Mouse (Mus musculus) intestine, postnatal 0 days (tissue): ENCODE data around the gene Ctnnd1. TPM values are rescaled to one million over a fixed set of nuclear protein-coding genes. Genes with fewer than 3 reads are reported as not detected.

Experiments used
- ATAC-seq: fragments of 200-750 bp; cut with Nextera tagmentation; 2 replicates; pipeline ENCODE4 v1.8.0; 2017; ENCODE audit warnings: mild to moderate bottlenecking, moderate TSS enrichment, moderate library complexity
- H3K27ac ChIP-seq: fragments of 300-500 bp; sonication (generic); 2 replicates; pipeline ENCODE4 v1.5.1; 2014; ENCODE audit warnings: mild to moderate bottlenecking, low read depth, low read length, moderate library complexity
- H3K27me3 ChIP-seq: fragments of 300-500 bp; sonication (generic); replicated peaks from 2 replicates; pipeline ENCODE4 v1.6.1; 2014; ENCODE audit warnings: low read length, mixed read lengths; ENCODE audit not compliant: control insufficient read depth, insufficient read depth
- H3K36me3 ChIP-seq: fragments of 300-500 bp; sonication (generic); 2 replicates; pipeline ENCODE4 v1.6.1; 2014; ENCODE audit warnings: mild to moderate bottlenecking, moderate library complexity; ENCODE audit not compliant: control insufficient read depth, insufficient read depth
- H3K4me1 ChIP-seq: fragments of 300-500 bp; sonication (generic); replicated peaks from 2 replicates; pipeline ENCODE4 v1.6.1; 2014; ENCODE audit warnings: antibody characterized with exemption, low read length, mixed read lengths; ENCODE audit not compliant: control insufficient read depth, insufficient read depth
- H3K4me2 ChIP-seq: fragments of 300-500 bp; sonication (generic); replicated peaks from 2 replicates; pipeline ENCODE4 v1.6.1; 2014; ENCODE audit warnings: low read depth, mild to moderate bottlenecking, moderate library complexity
- H3K4me3 ChIP-seq: fragments of 300-500 bp; sonication (generic); 2 replicates; pipeline ENCODE4 v1.5.1; 2014; ENCODE audit warnings: low read depth, low read length
- H3K9ac ChIP-seq: fragments of 300-500 bp; sonication (generic); 2 replicates; pipeline ENCODE4 v1.6.1; 2014; ENCODE audit warnings: mild to moderate bottlenecking, low read depth, low read length
- H3K9me3 ChIP-seq: fragments of 300-500 bp; sonication (generic); 2 replicates; pipeline ENCODE4 v1.6.1; 2016; ENCODE audit warnings: mixed run types; ENCODE audit not compliant: control insufficient read depth
- CTCF ChIP-seq: sonication (generic); IDR thresholded peaks from 2 replicates; pipeline ENCODE4 v1.5.1; 2016; ENCODE audit warnings: low read depth, mild to moderate bottlenecking, control low read depth, antibody characterized with exemption, moderate library complexity
- WGBS: fragments of 180-500 bp; shearing (Covaris S2); extraction: QIAGEN DNeasy Blood & Tissue Kit; methylation state at CpG from one replicate; pipeline ENCODE4 v1.1.7; 2014; 5-methylcytosine and 5-hydroxymethylcytosine counted together
- polyA plus RNA-seq: library from polyadenylated mRNA; unstranded; fragments of >200 nt; fragmentation: Nextera tagmentation; extraction: Ambion mirVana; gene quantifications from 2 replicates; pipeline ENCODE4 v1.2.1, GENCODE M21; 2015

The Ctnnd1 gene
- polyA plus RNA-seq, 1 experiment from 2014 or later: 45.4 TPM

DNA sequence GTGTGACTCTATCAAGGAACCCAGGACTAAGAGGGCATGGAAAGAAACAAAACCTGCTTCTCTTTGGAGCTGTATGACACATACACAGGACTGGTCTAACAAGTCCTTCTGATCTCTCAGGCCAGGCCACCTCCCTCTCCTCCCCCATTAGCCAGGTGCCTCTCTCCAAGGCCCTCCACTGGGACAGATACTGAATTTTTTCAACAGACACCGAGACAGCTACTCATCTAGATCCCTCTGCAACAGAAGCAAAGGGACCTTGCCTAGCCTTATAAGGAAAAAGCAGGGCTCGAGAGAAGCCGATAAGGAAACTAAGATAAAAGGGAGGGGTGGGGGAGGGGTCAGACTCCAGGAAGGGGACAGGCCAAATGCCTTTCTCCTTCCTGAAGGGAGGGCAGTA lies 17.6 kb downstream of the Ctnnd1 start:
- Histone ChIP-seq H3K4me1 (peaks cover 49% of the 10 kb centered on the region), H3K27me3 (no peaks in the 10 kb centered on the region), H3K27ac (peak overlapping the region; percentile 66), H3K9me3 (no peaks in the 10 kb centered on the region), H3K36me3 (no peaks in the 10 kb centered on the region), H3K9ac (no peak overlapping the region), H3K4me2 (peak overlapping the region; percentile 60), H3K4me3 (no peak overlapping the region)
- 2% methylated on average over 3 of the region's 3 CpGs for WGBS
- TF ChIP-seq CTCF: no peak
- ATAC-seq: 0 out of 2 replicates have a peak, but pooled peaks have one; percentile 26

DNA sequence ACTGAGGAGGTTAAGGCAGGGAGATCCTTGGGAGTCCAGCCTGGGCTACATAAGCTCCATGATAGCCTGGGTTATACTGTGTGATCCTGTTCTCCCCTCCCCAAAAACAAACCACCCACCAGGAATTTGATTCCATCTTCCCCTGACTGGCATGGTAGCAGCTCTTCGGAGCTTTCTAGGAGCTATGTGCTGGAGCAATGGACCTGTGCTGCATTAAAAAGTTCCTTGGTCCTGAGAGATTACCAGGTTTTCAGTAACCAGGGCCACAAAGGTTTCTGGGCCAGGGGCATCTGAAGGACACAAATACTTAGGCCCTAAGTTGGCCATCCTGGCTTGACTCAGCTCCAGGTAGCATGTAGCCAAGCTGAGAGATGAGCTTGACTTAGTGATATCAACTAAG lies 18.6 kb downstream of the Ctnnd1 start:
- Histone ChIP-seq H3K36me3 (no peaks in the 10 kb centered on the region), H3K4me1 (peaks cover 49% of the 10 kb centered on the region), H3K9ac (no peak overlapping the region), H3K4me3 (no peak overlapping the region), H3K9me3 (no peaks in the 10 kb centered on the region), H3K27ac (peak overlapping the region; percentile 46; the same call in 1 of the 2 replicates), H3K27me3 (no peaks in the 10 kb centered on the region), H3K4me2 (peak overlapping the region; percentile 60; the same call in 1 of the 2 replicates)
- ATAC-seq: no peak
- 84% methylated on average over 1 of the region's 1 CpGs for WGBS
- no peak for TF ChIP-seq CTCF

DNA sequence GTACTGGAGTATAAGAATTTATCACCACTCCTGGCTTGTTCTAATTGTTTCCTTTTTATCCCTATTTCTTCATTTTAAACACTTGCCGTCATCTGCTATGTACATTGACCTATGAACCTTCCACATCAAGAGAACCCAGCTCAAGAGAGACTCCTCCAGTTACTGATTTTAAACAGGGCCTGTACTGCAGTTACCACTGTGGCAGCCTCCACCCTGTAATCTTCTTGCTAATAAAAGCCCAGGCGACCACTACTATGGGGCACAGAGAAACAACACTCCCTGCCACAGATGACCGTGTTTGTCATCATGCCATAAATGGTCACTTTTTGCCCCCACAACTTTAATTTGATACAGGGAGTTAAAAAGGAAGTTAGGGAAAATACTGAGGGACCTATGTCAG lies 23.5 kb downstream of the Ctnnd1 start:
- Histone ChIP-seq H3K9ac (no peak overlapping the region), H3K4me1 (peaks cover 32% of the 10 kb centered on the region), H3K4me3 (no peak overlapping the region), H3K4me2 (peak overlapping the region; percentile 27), H3K36me3 (no peaks in the 10 kb centered on the region; the same call in 1 of the 2 replicates), H3K27ac (peak overlapping the region; percentile 50), H3K9me3 (no peaks in the 10 kb centered on the region), H3K27me3 (no peaks in the 10 kb centered on the region)
- no peak for TF ChIP-seq CTCF
- ATAC-seq: peak; percentile 73
- 27% methylated on average over 3 of the region's 3 CpGs for WGBS

DNA sequence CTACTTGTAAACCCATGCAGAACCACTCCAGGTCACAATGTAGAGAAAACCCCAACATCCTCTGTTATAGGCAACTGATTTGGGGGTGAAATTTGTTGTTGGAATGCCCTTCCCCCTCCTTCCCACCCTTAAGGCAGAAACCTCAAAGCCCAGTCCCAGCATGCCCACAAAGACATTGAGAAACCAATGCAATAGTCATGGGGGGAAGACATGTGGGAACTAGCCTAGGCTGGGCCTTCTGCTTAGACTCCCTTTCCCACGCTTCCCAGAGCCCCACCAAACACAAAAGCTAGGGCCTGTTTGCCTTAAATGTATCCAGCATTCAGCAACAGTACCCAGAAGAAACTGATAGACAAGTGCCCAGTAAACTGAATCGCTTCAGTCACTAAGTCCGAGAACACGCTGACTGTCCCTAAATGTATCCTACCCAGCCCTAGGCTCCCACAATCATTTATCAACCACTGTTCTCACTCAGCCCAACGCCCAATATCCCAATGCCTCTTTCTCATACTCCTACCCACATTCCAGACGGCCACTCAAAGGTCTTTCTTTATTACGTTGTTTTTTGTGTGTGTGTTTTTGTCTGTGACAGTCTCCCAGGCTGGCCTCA lies 24.1 kb downstream of the Ctnnd1 start:
- 49% methylated on average over 7 of the region's 7 CpGs for WGBS
- H3K9me3 ChIP-seq: no peaks in the 10 kb centered on the region
- ATAC-seq: peak; percentile 41

DNA sequence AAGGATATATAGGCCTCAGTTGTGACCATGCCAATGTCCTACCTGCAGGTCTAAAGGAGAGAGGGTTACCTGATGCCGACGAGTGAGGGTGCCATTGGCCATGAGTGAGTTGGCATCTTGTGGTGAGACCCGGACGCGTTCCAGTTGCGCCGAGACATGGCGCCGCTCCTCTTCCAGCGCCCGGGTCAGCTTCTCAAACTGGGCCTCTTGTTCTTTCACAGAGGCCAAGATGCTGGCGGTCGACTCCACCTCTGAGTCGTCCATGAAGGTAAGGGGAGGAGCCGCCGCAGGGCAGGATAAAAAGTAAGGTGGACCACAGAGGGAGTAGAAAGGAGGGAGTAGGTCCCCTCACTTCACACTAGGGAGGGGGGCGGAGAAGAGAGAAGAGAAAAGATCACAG lies 26.4 kb downstream of the Ctnnd1 start:
- Histone ChIP-seq H3K4me2 (no peak overlapping the region), H3K9me3 (no peaks in the 10 kb centered on the region), H3K4me3 (no peak overlapping the region), H3K27me3 (no peaks in the 10 kb centered on the region), H3K4me1 (peaks cover 21% of the 10 kb centered on the region), H3K9ac (no peak overlapping the region), H3K36me3 (peaks cover 20% of the 10 kb centered on the region), H3K27ac (peak overlapping the region; percentile 68)
- WGBS: 87% methylated on average over 17 of the region's 17 CpGs
- no peak for ATAC-seq
- no peak for TF ChIP-seq CTCF

More for the DNA sequence above, 24.1 kb downstream of the Ctnnd1 start:
- Histone ChIP-seq H3K4me3 (no peak overlapping the region), H3K4me2 (peak overlapping the region; percentile 27), H3K9ac (no peak overlapping the region), H3K27ac (peak overlapping the region; percentile 76), H3K36me3 (no peaks in the 10 kb centered on the region; the same call in 1 of the 2 replicates), H3K27me3 (no peaks in the 10 kb centered on the region), H3K4me1 (peaks cover 31% of the 10 kb centered on the region)
- no peak for TF ChIP-seq CTCF

DNA sequence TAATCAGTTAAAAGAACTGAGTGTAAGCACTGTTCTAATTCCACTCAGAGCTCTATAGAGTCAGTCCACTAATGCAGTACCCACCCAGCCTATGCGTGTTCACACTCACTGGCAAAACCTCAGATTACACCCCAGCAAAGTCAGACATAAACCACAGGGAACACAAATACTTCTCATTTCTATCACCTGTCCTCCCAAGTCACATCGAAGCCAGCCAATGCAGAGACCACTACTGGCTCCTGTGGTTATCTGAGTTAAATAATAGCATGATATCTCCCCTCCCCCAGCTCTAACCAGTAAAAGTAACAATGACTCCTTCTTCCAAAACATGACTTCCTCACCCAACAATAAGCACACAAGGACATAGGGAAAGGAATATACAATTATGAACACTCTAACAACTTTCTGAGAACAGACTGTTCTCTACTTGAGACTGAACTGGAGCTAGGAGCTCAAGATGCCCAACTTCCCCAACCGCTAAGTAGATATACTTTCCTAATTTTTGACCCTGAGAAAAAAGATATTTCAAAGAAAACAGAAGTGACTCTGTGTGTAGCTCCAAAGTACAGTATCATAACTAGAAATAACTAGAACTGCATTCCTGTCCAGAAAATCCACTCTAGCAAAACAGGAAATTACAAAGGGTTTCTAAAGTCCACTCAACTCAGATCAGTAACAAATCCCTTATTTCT lies 27.0 kb downstream of the Ctnnd1 start:
- peaks cover 18% of the 10 kb centered on the region for H3K4me1 ChIP-seq
- no peak overlapping the region for H3K4me2 ChIP-seq
- TF ChIP-seq CTCF: no peak
- no peaks in the 10 kb centered on the region for H3K27me3 ChIP-seq
- no peak for ATAC-seq
- H3K27ac ChIP-seq: peak overlapping the region; percentile 68
- WGBS: 77% methylated on average over 3 of the region's 3 CpGs
- no peak overlapping the region for H3K4me3 ChIP-seq
- H3K9me3 ChIP-seq: no peaks in the 10 kb centered on the region
- H3K9ac ChIP-seq: no peak overlapping the region
- peaks cover 20% of the 10 kb centered on the region for H3K36me3 ChIP-seq
